Mouse (Mus musculus): ENCODE data around the gene Stip1. TPM values are rescaled to one million over a fixed set of nuclear protein-coding genes. Genes with fewer than 3 reads are reported as not detected.

Stip1 gene
- polyA plus RNA-seq, 1 experiment from 2014 or later = 246 TPM

DNA sequence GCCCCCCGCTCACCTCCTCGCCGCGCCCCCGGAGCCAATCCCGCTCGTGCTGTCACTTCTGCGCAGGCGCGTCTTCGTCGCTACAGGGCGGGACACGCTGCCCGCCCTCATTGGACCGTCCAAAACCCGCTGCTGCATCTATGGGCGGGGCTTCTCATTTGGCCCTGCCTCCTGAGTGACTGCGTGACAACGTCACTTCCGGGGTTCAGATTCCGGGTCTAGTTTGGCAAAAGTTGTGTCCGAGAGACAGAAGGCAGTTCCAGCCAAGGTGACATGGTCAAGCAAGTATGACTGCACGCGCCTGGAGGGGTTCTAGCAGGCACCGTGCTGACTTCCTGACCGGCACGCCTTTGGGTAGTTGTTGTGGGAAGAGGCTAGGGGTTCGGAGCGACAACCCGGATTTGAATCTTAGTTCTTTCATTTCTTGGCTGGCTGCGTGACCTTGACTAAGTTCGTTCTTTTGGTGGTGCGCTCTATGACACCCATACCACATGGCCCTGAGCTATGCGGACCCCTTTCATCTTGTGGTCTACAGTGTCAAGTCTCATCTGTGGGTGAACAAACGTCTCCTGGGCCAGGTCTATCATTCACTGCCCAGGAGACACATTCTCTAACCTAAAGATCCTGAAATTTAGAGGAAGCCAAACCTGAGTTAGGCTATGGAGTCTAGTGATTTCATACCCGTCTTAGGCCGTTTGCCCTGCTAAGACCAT, 59.2 kb downstream of the Stip1 start, which contains the start of gene Fkbp2:
Fkbp2 (minus strand) TSS at position 121 of the 713 bp plus-strand sequence.
- Histone ChIP-seq H3K27me3 (replicated peaks; ENCODE audit: control insufficient read depth, insufficient read depth, low read length) (no peaks in the 10 kb centered on the region), H3K9ac (replicated peaks; ENCODE audit: low read depth, low read length) (peak within 1 kb of the TSS; percentile 79), H3K27ac (ENCODE audit: low read length) (peak within 1 kb of the TSS; percentile 95), H3K9me3 (ENCODE audit: control insufficient read depth, low read length) (no peaks in the 10 kb centered on the region), H3K4me1 (replicated peaks; ENCODE audit: control insufficient read depth, insufficient read depth, low read length) (peaks cover 41% of the 10 kb centered on the region), H3K4me2 (ENCODE audit: low read length) (peak within 1 kb of the TSS; percentile 78), H3K36me3 (ENCODE audit: control insufficient read depth, insufficient read depth) (peaks cover 8% of the 10 kb centered on the region), H3K4me3 (replicated peaks; ENCODE audit: low read length) (peak within 1 kb of the TSS; percentile 80)
- 2% methylated on average over 38 of the region's 38 CpGs for WGBS
- ATAC-seq = peak; percentile 89

DNA sequence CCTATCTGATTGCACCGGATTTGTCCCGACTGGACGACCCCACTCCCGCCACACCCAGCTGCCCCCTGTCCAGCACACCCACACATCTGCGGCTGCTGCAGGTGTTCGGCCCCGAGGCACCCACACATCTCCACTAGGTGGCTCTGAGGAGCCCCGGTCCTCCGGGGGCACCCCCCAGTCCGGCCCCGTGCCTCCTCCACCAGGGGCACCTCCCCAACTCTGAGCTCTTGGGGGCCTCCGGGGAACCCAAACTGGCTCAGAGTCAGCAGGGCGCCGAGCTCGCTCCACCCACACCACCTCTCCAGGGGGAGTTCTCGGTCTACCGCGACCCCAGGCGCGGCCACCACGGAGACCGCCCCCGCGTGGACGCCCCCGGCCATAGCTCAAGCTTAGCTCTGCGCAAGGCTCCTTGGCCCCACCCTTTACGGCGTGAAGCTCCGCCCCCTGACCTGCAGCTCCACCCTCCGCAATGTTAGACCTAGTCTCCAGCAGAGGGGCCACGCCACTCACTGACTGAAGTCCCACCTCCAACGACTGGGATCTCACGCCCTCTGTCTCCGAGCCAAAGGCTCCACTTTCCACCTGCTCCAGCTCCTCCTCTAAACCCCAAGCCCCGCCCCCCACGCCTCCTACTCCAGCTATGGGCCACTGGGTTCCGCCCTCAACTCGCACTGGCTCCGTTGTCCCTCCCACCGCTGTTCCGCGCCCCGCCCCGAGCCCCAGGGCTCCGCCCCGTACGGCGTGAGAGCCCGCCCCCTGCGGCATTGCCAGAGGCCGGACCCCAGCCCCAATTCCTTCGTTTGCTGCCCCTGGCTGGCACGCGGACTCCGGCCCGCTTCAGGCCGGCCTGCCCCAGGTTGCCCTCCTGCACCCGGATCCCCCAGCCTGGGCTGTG, 60.0 kb downstream of the Stip1 start:
- Histone ChIP-seq H3K9ac (replicated peaks; ENCODE audit: low read depth, low read length) (peak overlapping the region; percentile 79), H3K4me1 (replicated peaks; ENCODE audit: control insufficient read depth, insufficient read depth, low read length) (peaks cover 41% of the 10 kb centered on the region), H3K27ac (ENCODE audit: low read length) (peak overlapping the region; percentile 95), H3K27me3 (replicated peaks; ENCODE audit: control insufficient read depth, insufficient read depth, low read length) (no peaks in the 10 kb centered on the region), H3K36me3 (ENCODE audit: control insufficient read depth, insufficient read depth) (peaks cover 8% of the 10 kb centered on the region), H3K4me2 (ENCODE audit: low read length) (peak overlapping the region; percentile 75), H3K9me3 (ENCODE audit: control insufficient read depth, low read length) (no peaks in the 10 kb centered on the region), H3K4me3 (replicated peaks; ENCODE audit: low read length) (peak overlapping the region; percentile 80)
- ATAC-seq = peak; percentile 84
- under 1% methylated on average over 53 of the region's 59 CpGs for WGBS

GRCm38 (mm10) chr19:6979001-6979479, 60.7 kb downstream of the Stip1 start:
- Histone ChIP-seq H3K27ac (ENCODE audit: low read length) (peak overlapping the region; percentile 95), H3K9me3 (ENCODE audit: control insufficient read depth, low read length) (no peaks in the 10 kb centered on the region), H3K27me3 (replicated peaks; ENCODE audit: control insufficient read depth, insufficient read depth, low read length) (no peaks in the 10 kb centered on the region), H3K36me3 (ENCODE audit: control insufficient read depth, insufficient read depth) (peaks cover 8% of the 10 kb centered on the region), H3K4me3 (replicated peaks; ENCODE audit: low read length) (peak overlapping the region; percentile 80), H3K4me2 (ENCODE audit: low read length) (peak overlapping the region; percentile 75), H3K9ac (replicated peaks; ENCODE audit: low read depth, low read length) (peak overlapping the region; percentile 60), H3K4me1 (replicated peaks; ENCODE audit: control insufficient read depth, insufficient read depth, low read length) (peaks cover 42% of the 10 kb centered on the region)
- ATAC-seq = no peak
- 11% methylated on average over 11 of the region's 11 CpGs for WGBS

- Histone ChIP-seq H3K36me3 (ENCODE audit: control insufficient read depth, insufficient read depth) (peaks cover 8% of the 10 kb centered on the region), H3K9ac (replicated peaks; ENCODE audit: low read depth, low read length) (peak overlapping the region; percentile 60), H3K4me3 (replicated peaks; ENCODE audit: low read length) (peak overlapping the region; percentile 80), H3K4me1 (replicated peaks; ENCODE audit: control insufficient read depth, insufficient read depth, low read length) (peaks cover 43% of the 10 kb centered on the region), H3K27me3 (replicated peaks; ENCODE audit: control insufficient read depth, insufficient read depth, low read length) (no peaks in the 10 kb centered on the region), H3K27ac (ENCODE audit: low read length) (peak overlapping the region; percentile 95), H3K4me2 (ENCODE audit: low read length) (peak overlapping the region; percentile 75), H3K9me3 (ENCODE audit: control insufficient read depth, low read length) (no peaks in the 10 kb centered on the region)
- WGBS = 60% methylated on average over 3 of the region's 3 CpGs
- ATAC-seq = no peak
Measured at GRCm38 (mm10) chr19:6978639-6978974, 61.2 kb downstream of the Stip1 start.

DNA sequence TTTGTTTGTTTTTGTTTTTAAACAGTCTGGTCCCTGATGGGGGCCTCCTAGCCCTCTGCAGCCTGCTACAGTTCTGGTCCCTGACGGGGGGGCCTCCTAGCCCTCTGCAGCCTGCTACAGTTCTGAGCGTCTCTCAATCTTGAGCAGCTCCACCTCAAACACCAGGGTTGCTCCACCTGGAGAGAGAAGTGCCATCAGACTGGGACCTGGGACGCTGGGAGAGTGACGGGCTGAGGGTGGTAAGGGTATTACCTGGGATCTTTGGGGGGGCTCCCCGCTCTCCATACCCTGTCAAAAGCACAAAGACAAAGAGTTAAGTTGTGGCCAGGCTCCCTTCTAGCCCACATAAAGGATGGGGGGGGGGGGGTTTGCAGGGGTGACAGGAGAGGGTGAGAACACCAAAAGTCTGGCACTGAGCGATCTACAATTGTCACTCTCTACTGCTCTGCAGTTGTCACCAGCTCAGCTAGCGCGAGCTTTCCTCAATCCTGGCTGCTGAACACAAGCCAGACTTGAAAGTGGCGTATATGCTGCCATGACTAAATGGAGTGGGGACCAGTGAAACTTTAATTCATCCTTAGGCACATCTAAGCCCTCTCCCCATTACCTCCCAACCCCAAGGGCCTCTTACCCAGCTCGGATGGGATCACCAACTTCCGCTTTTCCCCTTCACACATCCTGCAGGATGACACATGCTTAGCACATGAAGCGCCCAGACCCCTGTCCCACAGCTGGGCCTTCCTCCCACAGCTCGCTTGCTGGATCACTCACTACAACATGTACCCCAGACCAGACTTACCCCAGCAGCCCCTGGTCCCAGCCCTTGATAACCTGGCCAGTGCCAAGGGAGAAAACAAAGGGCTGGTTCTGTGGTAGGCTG, 61.8 kb downstream of the Stip1 start:
- 70% methylated on average over 13 of the region's 13 CpGs for WGBS
- Histone ChIP-seq H3K4me2 (ENCODE audit: low read length) (peak overlapping the region; percentile 75; the same call in 1 of the 2 replicates), H3K4me3 (replicated peaks; ENCODE audit: low read length) (no peak overlapping the region), H3K9me3 (ENCODE audit: control insufficient read depth, low read length) (no peaks in the 10 kb centered on the region), H3K9ac (replicated peaks; ENCODE audit: low read depth, low read length) (peak overlapping the region; percentile 30; the same call in 1 of the 2 replicates), H3K27ac (ENCODE audit: low read length) (peak overlapping the region; percentile 34; the same call in 1 of the 2 replicates), H3K27me3 (replicated peaks; ENCODE audit: control insufficient read depth, insufficient read depth, low read length) (no peaks in the 10 kb centered on the region), H3K4me1 (replicated peaks; ENCODE audit: control insufficient read depth, insufficient read depth, low read length) (peaks cover 43% of the 10 kb centered on the region), H3K36me3 (ENCODE audit: control insufficient read depth, insufficient read depth) (peaks cover 6% of the 10 kb centered on the region)
- ATAC-seq = no peak

- Histone ChIP-seq H3K9ac (replicated peaks; ENCODE audit: low read depth, low read length) (peak within 1 kb of the TSS; percentile 85), H3K27ac (ENCODE audit: low read length) (peak within 1 kb of the TSS; percentile 82), H3K4me3 (replicated peaks; ENCODE audit: low read length) (peak within 1 kb of the TSS; percentile 60), H3K9me3 (ENCODE audit: control insufficient read depth, low read length) (no peaks in the 10 kb centered on the region), H3K4me1 (replicated peaks; ENCODE audit: control insufficient read depth, insufficient read depth, low read length) (peaks cover 38% of the 10 kb centered on the region), H3K27me3 (replicated peaks; ENCODE audit: control insufficient read depth, insufficient read depth, low read length) (no peaks in the 10 kb centered on the region), H3K36me3 (ENCODE audit: control insufficient read depth, insufficient read depth) (peaks cover 6% of the 10 kb centered on the region), H3K4me2 (ENCODE audit: low read length) (peak within 1 kb of the TSS; percentile 72)
- WGBS = 0% methylated on average over 16 of the region's 16 CpGs
- peak; percentile 5 for ATAC-seq
Measured at GRCm38 (mm10) chr19:6975537-6976521, 63.9 kb downstream of the Stip1 start, which contains the start of gene Plcb3. Gene Plcb3 (minus strand): TSS chr19:6976470.

DNA sequence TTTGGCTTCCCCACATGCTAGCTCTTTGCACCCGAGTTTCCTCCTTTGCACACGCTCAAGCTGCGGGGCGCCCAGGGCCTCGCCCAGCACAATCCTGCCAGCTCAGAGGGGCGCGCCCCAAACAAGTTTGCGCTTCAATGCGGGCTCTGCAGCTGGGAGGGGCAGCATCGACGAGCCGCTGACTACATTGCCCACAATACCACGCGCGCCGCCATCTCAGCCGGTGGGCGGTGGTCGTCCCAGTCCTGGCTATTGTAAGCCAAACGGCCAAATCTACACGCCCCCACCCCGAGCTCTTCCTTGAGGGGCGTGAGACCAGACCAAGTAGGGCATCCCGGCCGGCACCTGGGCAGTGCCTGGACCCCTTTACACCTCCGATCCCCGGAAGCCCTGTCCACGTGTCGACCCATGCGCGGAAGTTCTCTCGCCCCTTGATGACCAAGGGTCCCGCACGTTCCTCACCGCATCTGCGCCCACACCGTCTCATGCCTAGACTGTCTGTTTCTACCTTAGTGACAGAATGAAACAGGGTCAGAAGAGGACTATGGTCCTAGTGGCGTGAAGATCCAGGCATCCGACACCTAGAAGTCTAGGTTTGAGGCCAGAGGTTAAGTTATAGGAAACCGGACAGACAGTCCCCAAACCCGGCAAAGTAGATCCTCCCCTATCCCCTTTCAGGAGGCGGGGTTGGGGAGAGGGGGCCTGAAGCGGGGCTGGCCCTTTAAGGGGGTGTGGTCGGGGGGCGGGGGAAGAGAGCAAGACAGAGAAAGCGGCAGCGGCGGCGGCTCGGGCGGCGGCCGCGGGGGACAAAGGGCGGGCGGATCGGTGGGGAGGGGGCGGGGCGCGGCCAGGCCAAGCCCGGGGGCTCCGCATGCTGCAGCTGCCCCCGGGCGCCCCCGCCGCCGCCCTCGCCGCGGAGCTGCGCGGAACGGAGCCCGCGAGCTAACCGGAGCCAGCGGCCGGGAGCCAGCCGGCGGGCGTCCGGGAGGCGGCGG, 65.3 kb downstream of the Stip1 start, which contains the start of gene Ppp1r14b:
Ppp1r14b (plus strand) TSS at position 758 of the 995 bp plus-strand sequence.
- ATAC-seq = peak; percentile 73
- Histone ChIP-seq H3K4me1 (replicated peaks; ENCODE audit: control insufficient read depth, insufficient read depth, low read length) (peaks cover 47% of the 10 kb centered on the region), H3K9ac (replicated peaks; ENCODE audit: low read depth, low read length) (peak within 1 kb of the TSS; percentile 85), H3K4me3 (replicated peaks; ENCODE audit: low read length) (peak within 1 kb of the TSS; percentile 60), H3K27me3 (replicated peaks; ENCODE audit: control insufficient read depth, insufficient read depth, low read length) (peaks cover 5% of the 10 kb centered on the region; the same call in 1 of the 2 replicates), H3K36me3 (ENCODE audit: control insufficient read depth, insufficient read depth) (peaks cover 6% of the 10 kb centered on the region), H3K9me3 (ENCODE audit: control insufficient read depth, low read length) (no peaks in the 10 kb centered on the region), H3K27ac (ENCODE audit: low read length) (peak within 1 kb of the TSS; percentile 82), H3K4me2 (ENCODE audit: low read length) (peak within 1 kb of the TSS; percentile 72)
- 0% methylated on average over 64 of the region's 84 CpGs for WGBS
